Mouse (Mus musculus) liver, embryonic 14.5 days (tissue): Measurements from ENCODE around the gene Mt4.

Experiments used
- CTCF ChIP-seq: IDR thresholded peaks from 2 replicates; pipeline ENCODE4 v1.5.1; 2016; ENCODE audit warnings: antibody characterized with exemption, low read depth, control low read depth
- EP300 ChIP-seq: IDR thresholded peaks from 2 replicates; pipeline ENCODE4 v1.6.1; 2016; ENCODE audit warnings: antibody characterized with exemption, low read depth

DNA sequence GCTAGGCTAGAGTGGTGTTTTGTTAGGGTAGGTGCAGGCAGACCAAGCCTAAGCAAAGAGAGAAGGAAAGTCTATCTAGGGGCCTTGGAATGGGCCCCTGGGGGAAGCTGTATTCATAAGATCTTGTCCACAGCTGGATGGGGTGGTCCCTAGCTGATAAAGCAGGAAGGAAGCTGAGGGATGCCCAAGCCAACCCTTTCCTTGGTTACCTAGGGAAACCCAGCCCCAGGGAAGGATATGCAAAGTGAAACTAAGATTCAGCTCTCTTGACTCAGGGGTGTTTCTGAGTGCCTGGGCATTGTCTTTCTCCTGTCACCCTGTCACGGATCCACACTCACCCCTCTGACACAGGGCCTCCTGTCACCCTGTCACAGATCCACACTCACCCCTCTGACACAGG is 23.6 kb upstream of the Mt4 start:
- TF ChIP-seq CTCF, result no peak
- TF ChIP-seq EP300, result no peak
